Mouse (Mus musculus) intestine, embryonic 14.5 days (tissue): ENCODE data around the gene Upf1. TPM values are rescaled to one million over a fixed set of nuclear protein-coding genes. Genes with fewer than 3 reads are reported as not detected.
A peak's percentile ranks its signal among the peaks of the same experiment; 100 is the strongest.

ENCODE experiments used
- ATAC-seq: fragments of 200-750 bp; cut with Nextera tagmentation; replicated peaks from 2 replicates; pipeline ENCODE4 v1.8.0; 2017; ENCODE audit warnings: low read depth, moderate number of reproducible peaks, moderate TSS enrichment, moderate library complexity; ENCODE audit not compliant: low FRiP score, low TSS enrichment
- DNase-seq: peaks from one replicate; pipeline ENCODE4 v3.0.0-alpha.2; 2018; ENCODE audit warnings: low spot score
- H3K27ac ChIP-seq: fragments of 300-500 bp; sonication (generic); 2 replicates; pipeline ENCODE4 v1.5.1; 2014; ENCODE audit warnings: low read depth, mild to moderate bottlenecking, control low read depth
- H3K27me3 ChIP-seq: fragments of 300-500 bp; sonication (generic); replicated peaks from 2 replicates; pipeline ENCODE4 v1.6.1; 2014; ENCODE audit warnings: low read length, control low read depth; ENCODE audit not compliant: control insufficient read depth, insufficient read depth
- H3K36me3 ChIP-seq: fragments of 300-500 bp; sonication (generic); 2 replicates; pipeline ENCODE4 v1.6.1; 2014; ENCODE audit warnings: low read length, control low read depth; ENCODE audit not compliant: control insufficient read depth, insufficient read depth
- H3K4me1 ChIP-seq: fragments of 300-500 bp; sonication (generic); replicated peaks from 2 replicates; pipeline ENCODE4 v1.6.1; 2014; ENCODE audit warnings: low read length, control low read depth, mixed read lengths; ENCODE audit not compliant: control insufficient read depth, insufficient read depth
- H3K4me2 ChIP-seq: fragments of 300-500 bp; sonication (generic); 2 replicates; pipeline ENCODE4 v1.6.1; 2014; ENCODE audit warnings: low read length
- H3K4me3 ChIP-seq: fragments of 300-500 bp; sonication (generic); 2 replicates; pipeline ENCODE4 v1.5.1; 2014; ENCODE audit warnings: low read depth, low read length, control low read depth, mixed read lengths
- H3K9ac ChIP-seq: fragments of 300-500 bp; sonication (generic); 2 replicates; pipeline ENCODE4 v1.6.1; 2014; ENCODE audit warnings: mild to moderate bottlenecking, low read length
- H3K9me3 ChIP-seq: fragments of 300-500 bp; sonication (generic); 2 replicates; pipeline ENCODE4 v1.6.1; 2016; ENCODE audit warnings: low read length, control low read depth; ENCODE audit not compliant: control insufficient read depth
- WGBS: fragments of 180-500 bp; shearing (Covaris S2); extraction: QIAGEN DNeasy Blood & Tissue Kit; methylation state at CpG from one replicate; pipeline ENCODE4 v1.1.7; 2014; 5-methylcytosine and 5-hydroxymethylcytosine counted together
- polyA plus RNA-seq: library from polyadenylated mRNA; unstranded; fragments of >200 nt; fragmentation: Nextera tagmentation; extraction: Ambion mirVana; gene quantifications from 2 replicates; pipeline ENCODE4 v1.2.1, GENCODE M21; 2014

Gene Upf1
- polyA plus RNA-seq, 1 experiment from 2014 or later: 19.4 TPM

GRCm38 (mm10) chr8:70351035-70351999, 1.8 kb downstream of the Upf1 start:
- no peaks in the 10 kb centered on the region for H3K27me3 ChIP-seq
- H3K4me2 ChIP-seq: peak overlapping the region; percentile 100
- ATAC-seq (no peak), DNase-seq (no peak)
- peak overlapping the region; percentile 96 for H3K9ac ChIP-seq
- no peak overlapping the region for H3K27ac ChIP-seq
- peak overlapping the region; percentile 99 for H3K4me3 ChIP-seq
- 42% methylated on average over 15 of the region's 15 CpGs for WGBS
- H3K4me1 ChIP-seq: peaks cover 31% of the 10 kb centered on the region
- H3K9me3 ChIP-seq: no peaks in the 10 kb centered on the region
- peaks cover 33% of the 10 kb centered on the region for H3K36me3 ChIP-seq

DNA sequence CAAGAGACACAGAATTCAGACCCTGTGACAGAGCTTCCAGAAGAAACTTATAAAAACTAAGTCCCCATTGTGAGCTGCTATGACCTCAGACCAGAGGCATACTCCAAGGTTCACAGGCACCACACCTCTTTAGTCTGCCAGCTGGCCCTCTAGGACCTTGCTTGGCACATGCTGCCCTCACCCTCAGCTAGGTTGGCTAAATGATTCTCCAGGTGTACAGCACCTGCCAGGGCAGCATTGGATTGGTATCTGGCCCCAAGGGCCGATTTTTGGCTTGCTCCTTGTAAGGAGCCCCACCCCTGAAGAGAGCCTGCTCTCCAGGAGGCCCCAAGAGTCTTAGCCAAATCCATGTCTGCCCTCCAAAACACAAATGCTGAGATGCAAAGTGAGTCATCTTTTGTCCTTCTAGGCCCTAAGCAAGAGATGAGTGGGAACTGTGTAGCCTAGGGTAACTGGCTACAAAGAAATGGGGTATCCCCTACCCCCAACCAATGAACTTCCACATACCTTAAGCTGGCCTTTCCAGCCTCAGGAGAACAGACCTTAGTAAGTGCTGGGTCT, 5.1 kb downstream of the Upf1 start:
- ATAC-seq (no peak), DNase-seq (no peak)
- Histone ChIP-seq H3K27ac (no peak overlapping the region), H3K27me3 (no peaks in the 10 kb centered on the region), H3K4me1 (peaks cover 24% of the 10 kb centered on the region), H3K4me3 (no peak overlapping the region), H3K9ac (no peak overlapping the region), H3K36me3 (peaks cover 45% of the 10 kb centered on the region), H3K9me3 (no peaks in the 10 kb centered on the region), H3K4me2 (no peak overlapping the region)
- 92% methylated on average over 1 of the region's 1 CpGs for WGBS

DNA sequence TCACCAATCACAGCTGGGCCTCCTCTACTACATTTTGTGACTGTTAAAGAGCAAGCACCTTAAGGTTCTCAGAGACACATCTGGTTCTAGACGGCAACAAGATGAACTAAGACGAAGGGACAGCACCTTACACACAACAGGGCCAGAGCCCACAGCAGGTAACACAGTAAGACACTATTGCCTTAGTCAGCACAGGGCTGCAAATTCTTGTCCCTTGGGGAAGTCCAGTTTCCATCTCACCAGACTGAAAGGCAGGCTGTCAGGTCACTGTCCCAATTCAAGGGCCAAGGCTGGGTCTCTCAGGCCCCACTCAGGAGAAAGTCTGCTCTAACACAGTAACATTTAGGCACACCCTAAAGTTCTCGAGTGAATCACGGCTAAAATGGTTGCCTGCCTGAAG, 5.6 kb downstream of the Upf1 start:
- DNase-seq: no peak
- no peak for ATAC-seq
- Histone ChIP-seq H3K9ac (no peak overlapping the region), H3K27ac (no peak overlapping the region), H3K9me3 (no peaks in the 10 kb centered on the region), H3K4me3 (no peak overlapping the region), H3K27me3 (no peaks in the 10 kb centered on the region), H3K4me2 (no peak overlapping the region), H3K4me1 (peaks cover 24% of the 10 kb centered on the region), H3K36me3 (peaks cover 50% of the 10 kb centered on the region)
- WGBS: 79% methylated on average over 4 of the region's 4 CpGs

- DNase-seq (no peak), ATAC-seq (no peak)
- H3K9me3 ChIP-seq: no peaks in the 10 kb centered on the region
- H3K4me2 ChIP-seq: no peak overlapping the region
- H3K36me3 ChIP-seq: peaks cover 70% of the 10 kb centered on the region
- 0 out of 2 replicates have a peak, but pooled peaks cover 3% of the 10 kb centered on the region for H3K4me1 ChIP-seq
- 90% methylated on average over 2 of the region's 2 CpGs for WGBS
- no peak overlapping the region for H3K4me3 ChIP-seq
- H3K27me3 ChIP-seq: no peaks in the 10 kb centered on the region
- no peak overlapping the region for H3K9ac ChIP-seq
- no peak overlapping the region for H3K27ac ChIP-seq
Measured at GRCm38 (mm10) chr8:70344279-70344678, 8.8 kb downstream of the Upf1 start.

- Histone ChIP-seq H3K27ac (no peak overlapping the region), H3K4me2 (no peak overlapping the region), H3K9me3 (no peaks in the 10 kb centered on the region), H3K9ac (no peak overlapping the region), H3K27me3 (no peaks in the 10 kb centered on the region), H3K36me3 (peaks cover 71% of the 10 kb centered on the region), H3K4me3 (no peak overlapping the region), H3K4me1 (0 out of 2 replicates have a peak, but pooled peaks cover 2% of the 10 kb centered on the region)
- DNase-seq: peak; percentile 71
- ATAC-seq: no peak
- 52% methylated on average over 6 of the region's 6 CpGs for WGBS
Measured at GRCm38 (mm10) chr8:70343696-70344095, 9.4 kb downstream of the Upf1 start.

- H3K4me2 ChIP-seq: no peak overlapping the region
- no peak overlapping the region for H3K9ac ChIP-seq
- DNase-seq (no peak), ATAC-seq (no peak)
- WGBS: 68% methylated on average over 7 of the region's 7 CpGs
- H3K4me3 ChIP-seq: no peak overlapping the region
- H3K4me1 ChIP-seq: no peaks in the 10 kb centered on the region
- no peaks in the 10 kb centered on the region for H3K9me3 ChIP-seq
- peaks cover 71% of the 10 kb centered on the region for H3K36me3 ChIP-seq
- no peaks in the 10 kb centered on the region for H3K27me3 ChIP-seq
- no peak overlapping the region for H3K27ac ChIP-seq
Measured at GRCm38 (mm10) chr8:70343076-70343475, 10.0 kb downstream of the Upf1 start.

DNA sequence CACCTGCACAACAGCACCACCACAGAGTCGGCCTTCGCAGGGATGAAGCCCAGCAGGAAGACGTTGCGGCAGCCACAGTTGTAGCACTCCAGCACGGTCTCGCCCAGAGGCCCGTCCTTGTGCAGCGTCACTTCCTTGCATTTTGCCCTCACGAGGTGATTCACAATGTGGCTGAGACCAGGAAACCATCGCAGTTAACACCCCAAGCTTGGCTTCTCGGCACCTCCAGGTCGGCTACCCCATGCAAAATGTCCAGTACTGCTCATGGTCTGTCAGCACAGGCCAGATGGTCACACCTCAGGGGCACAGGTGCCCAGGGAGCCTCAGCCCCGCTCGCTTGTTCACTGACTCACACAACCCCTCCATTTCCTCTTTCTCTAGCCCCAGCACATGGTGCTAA, 11.1 kb downstream of the Upf1 start:
- ATAC-seq: no peak
- Histone ChIP-seq H3K4me3 (no peak overlapping the region), H3K9me3 (no peaks in the 10 kb centered on the region), H3K36me3 (peaks cover 76% of the 10 kb centered on the region), H3K4me2 (no peak overlapping the region), H3K4me1 (no peaks in the 10 kb centered on the region), H3K27me3 (no peaks in the 10 kb centered on the region), H3K27ac (no peak overlapping the region), H3K9ac (no peak overlapping the region)
- DNase-seq: no peak
- 93% methylated on average over 14 of the region's 14 CpGs for WGBS

DNA sequence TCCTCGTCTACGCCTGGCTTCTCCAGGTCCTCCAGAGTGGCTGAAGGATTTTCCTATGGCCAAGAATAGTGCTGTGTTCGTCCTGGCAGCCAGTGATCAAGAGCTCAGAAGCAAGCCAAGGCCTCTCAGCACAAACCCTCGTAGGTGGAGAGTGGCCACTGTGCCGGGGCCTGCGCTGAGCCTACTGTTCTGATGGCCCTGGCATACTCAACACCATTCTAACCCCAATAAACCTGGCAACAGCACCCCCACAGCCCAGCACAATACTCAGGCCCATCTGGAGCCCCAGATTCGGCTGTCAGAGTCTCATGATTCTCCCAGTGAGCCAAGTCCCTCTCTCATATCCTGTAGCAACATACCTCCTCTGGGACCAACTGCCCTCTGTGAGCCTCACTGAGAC, 12.4 kb downstream of the Upf1 start:
- Histone ChIP-seq H3K4me1 (no peaks in the 10 kb centered on the region), H3K9me3 (no peaks in the 10 kb centered on the region)
- DNase-seq: no peak

More for the DNA sequence above, 12.4 kb downstream of the Upf1 start:
- Histone ChIP-seq H3K9ac (no peak overlapping the region), H3K27ac (no peak overlapping the region), H3K27me3 (no peaks in the 10 kb centered on the region), H3K4me3 (no peak overlapping the region), H3K4me2 (no peak overlapping the region), H3K36me3 (peaks cover 85% of the 10 kb centered on the region)
- WGBS: 93% methylated on average over 7 of the region's 7 CpGs
- no peak for ATAC-seq
